Mouse (Mus musculus): Measurements from ENCODE around the gene Tgm3. TPM values are rescaled to one million over a fixed set of nuclear protein-coding genes. Genes with fewer than 3 reads are reported as not detected.

Gene Tgm3
- polyA plus RNA-seq (2012; rRNA removed): 0.02 and 0.07 TPM in 2 replicates

GRCm38 (mm10) chr2:130012026-130012425, at the start of gene Tgm3:
Gene Tgm3, plus strand, starts transcription at chr2:130012349.
- H3K27me3 ChIP-seq (replicated peaks; ENCODE audit: control insufficient read depth, insufficient read depth, low read length): no peaks in the 10 kb centered on the region
- H3K4me3 ChIP-seq (ENCODE audit: insufficient read depth, low read depth, low read length): no peak within 1 kb of the TSS
- H3K36me3 ChIP-seq (ENCODE audit: control insufficient read depth, insufficient read depth, low read length): no peaks in the 10 kb centered on the region
- no peak for DNase-seq
- no peak within 1 kb of the TSS for H3K27ac ChIP-seq (ENCODE audit: insufficient read depth, low read depth, low read length)
- H3K4me1 ChIP-seq (ENCODE audit: control insufficient read depth, insufficient read depth, low read length): no peaks in the 10 kb centered on the region
- TF ChIP-seq POLR2A (IDR thresholded peaks at IDR 0.05; ENCODE audit: low read depth, low read length): no peak
- TF ChIP-seq CTCF (conservative IDR thresholded peaks at IDR 0.05; ENCODE audit: insufficient read depth, insufficient read length, low read depth, low read length): no peak
- 29% methylated on average over 7 of the region's 7 CpGs for WGBS

- Histone ChIP-seq H3K4me1 (ENCODE audit: control insufficient read depth, insufficient read depth, low read length) (no peaks in the 10 kb centered on the region), H3K4me3 (ENCODE audit: insufficient read depth, low read depth, low read length) (no peak overlapping the region), H3K36me3 (ENCODE audit: control insufficient read depth, insufficient read depth, low read length) (no peaks in the 10 kb centered on the region), H3K27ac (ENCODE audit: insufficient read depth, low read depth, low read length) (no peak overlapping the region), H3K27me3 (replicated peaks; ENCODE audit: control insufficient read depth, insufficient read depth, low read length) (no peaks in the 10 kb centered on the region)
- no peak for DNase-seq
- TF ChIP-seq POLR2A (IDR thresholded peaks at IDR 0.05; ENCODE audit: low read depth, low read length): no peak
- TF ChIP-seq CTCF (conservative IDR thresholded peaks at IDR 0.05; ENCODE audit: insufficient read depth, insufficient read length, low read depth, low read length): no peak
- 81% methylated on average over 4 of the region's 4 CpGs for WGBS
Measured at GRCm38 (mm10) chr2:129980608-129981007, 31.5 kb upstream of the Tgm3 start.

- Histone ChIP-seq H3K4me3 (ENCODE audit: insufficient read depth, low read depth, low read length) (no peak overlapping the region), H3K36me3 (ENCODE audit: control insufficient read depth, insufficient read depth, low read length) (no peaks in the 10 kb centered on the region), H3K27me3 (replicated peaks; ENCODE audit: control insufficient read depth, insufficient read depth, low read length) (no peaks in the 10 kb centered on the region; the same call in 1 of the 2 replicates), H3K4me1 (ENCODE audit: control insufficient read depth, insufficient read depth, low read length) (no peaks in the 10 kb centered on the region), H3K27ac (ENCODE audit: insufficient read depth, low read depth, low read length) (no peak overlapping the region)
- TF ChIP-seq POLR2A (IDR thresholded peaks at IDR 0.05; ENCODE audit: low read depth, low read length) (no peak), CTCF (conservative IDR thresholded peaks at IDR 0.05; ENCODE audit: insufficient read depth, insufficient read length, low read depth, low read length) (no peak)
- WGBS: 87% methylated on average over 6 of the region's 6 CpGs
- no peak for DNase-seq
Measured at GRCm38 (mm10) chr2:129987527-129988045, 24.6 kb upstream of the Tgm3 start.

GRCm38 (mm10) chr2:129989646-129990045, 22.5 kb upstream of the Tgm3 start:
- WGBS: 86% methylated on average over 2 of the region's 2 CpGs
- H3K27ac ChIP-seq (ENCODE audit: insufficient read depth, low read depth, low read length): no peak overlapping the region
- no peaks in the 10 kb centered on the region for H3K36me3 ChIP-seq (ENCODE audit: control insufficient read depth, insufficient read depth, low read length)
- H3K4me3 ChIP-seq (ENCODE audit: insufficient read depth, low read depth, low read length): no peak overlapping the region
- H3K27me3 ChIP-seq (replicated peaks; ENCODE audit: control insufficient read depth, insufficient read depth, low read length): no peaks in the 10 kb centered on the region; the same call in 1 of the 2 replicates
- DNase-seq: no peak
- no peaks in the 10 kb centered on the region for H3K4me1 ChIP-seq (ENCODE audit: control insufficient read depth, insufficient read depth, low read length)
- TF ChIP-seq CTCF (conservative IDR thresholded peaks at IDR 0.05; ENCODE audit: insufficient read depth, insufficient read length, low read depth, low read length): no peak

- H3K27ac ChIP-seq (ENCODE audit: insufficient read depth, low read depth, low read length): no peak overlapping the region
- H3K4me1 ChIP-seq (ENCODE audit: control insufficient read depth, insufficient read depth, low read length): no peaks in the 10 kb centered on the region
- no peak for DNase-seq
- no peak for TF ChIP-seq POLR2A (IDR thresholded peaks at IDR 0.05; ENCODE audit: low read depth, low read length)
- TF ChIP-seq CTCF (conservative IDR thresholded peaks at IDR 0.05; ENCODE audit: insufficient read depth, insufficient read length, low read depth, low read length): no peak
- no peak overlapping the region for H3K4me3 ChIP-seq (ENCODE audit: insufficient read depth, low read depth, low read length)
- H3K27me3 ChIP-seq (replicated peaks; ENCODE audit: control insufficient read depth, insufficient read depth, low read length): no peaks in the 10 kb centered on the region
- WGBS: 68% methylated on average over 3 of the region's 3 CpGs
- H3K36me3 ChIP-seq (ENCODE audit: control insufficient read depth, insufficient read depth, low read length): no peaks in the 10 kb centered on the region
Measured at GRCm38 (mm10) chr2:129994468-129994867, 17.7 kb upstream of the Tgm3 start.

- TF ChIP-seq POLR2A (IDR thresholded peaks at IDR 0.05; ENCODE audit: low read depth, low read length) (no peak), CTCF (conservative IDR thresholded peaks at IDR 0.05; ENCODE audit: insufficient read depth, insufficient read length, low read depth, low read length) (no peak)
- DNase-seq: no peak
- no peak overlapping the region for H3K4me3 ChIP-seq (ENCODE audit: insufficient read depth, low read depth, low read length)
- 68% methylated on average over 7 of the region's 7 CpGs for WGBS
- H3K27me3 ChIP-seq (replicated peaks; ENCODE audit: control insufficient read depth, insufficient read depth, low read length): no peaks in the 10 kb centered on the region
- no peaks in the 10 kb centered on the region for H3K36me3 ChIP-seq (ENCODE audit: control insufficient read depth, insufficient read depth, low read length)
- no peaks in the 10 kb centered on the region for H3K4me1 ChIP-seq (ENCODE audit: control insufficient read depth, insufficient read depth, low read length)
- no peak overlapping the region for H3K27ac ChIP-seq (ENCODE audit: insufficient read depth, low read depth, low read length)
Measured at GRCm38 (mm10) chr2:129998476-129998875, 13.7 kb upstream of the Tgm3 start.

GRCm38 (mm10) chr2:129999296-129999695, 12.9 kb upstream of the Tgm3 start:
- no peaks in the 10 kb centered on the region for H3K36me3 ChIP-seq (ENCODE audit: control insufficient read depth, insufficient read depth, low read length)
- no peaks in the 10 kb centered on the region for H3K27me3 ChIP-seq (replicated peaks; ENCODE audit: control insufficient read depth, insufficient read depth, low read length)
- WGBS: 85% methylated on average over 4 of the region's 4 CpGs
- TF ChIP-seq CTCF (conservative IDR thresholded peaks at IDR 0.05; ENCODE audit: insufficient read depth, insufficient read length, low read depth, low read length): no peak
- TF ChIP-seq POLR2A (IDR thresholded peaks at IDR 0.05; ENCODE audit: low read depth, low read length): no peak
- no peak overlapping the region for H3K27ac ChIP-seq (ENCODE audit: insufficient read depth, low read depth, low read length)
- H3K4me3 ChIP-seq (ENCODE audit: insufficient read depth, low read depth, low read length): no peak overlapping the region
- DNase-seq: no peak
- 0 out of 2 replicates have a peak, but pooled peaks cover 2% of the 10 kb centered on the region for H3K4me1 ChIP-seq (ENCODE audit: control insufficient read depth, insufficient read depth, low read length)

Data from kidney, adult 2 months (tissue).